Mouse (Mus musculus) embryo, embryonic 11.5 days (tissue): ENCODE measurements around the gene Krtdap.
"Not testable (repeated sequence)": the region's sequence is repeated elsewhere in the genome, so short reads cannot be mapped to it uniquely, and the experiment has no call there.

Experiments
- DNase-seq: peaks from one replicate; pipeline ENCODE4 v3.0.0-alpha.2; 2012; ENCODE audit warnings: low read depth, low spot score

Krtdap gene

GRCm38 (mm10) chr7:30785721-30786546, 1.8 kb upstream of the Krtdap start:
- DNase-seq: no peak

- DNase-seq: no peak
Observed at GRCm38 (mm10) chr7:30790141-30790540, 2.4 kb downstream of the Krtdap start.

DNA sequence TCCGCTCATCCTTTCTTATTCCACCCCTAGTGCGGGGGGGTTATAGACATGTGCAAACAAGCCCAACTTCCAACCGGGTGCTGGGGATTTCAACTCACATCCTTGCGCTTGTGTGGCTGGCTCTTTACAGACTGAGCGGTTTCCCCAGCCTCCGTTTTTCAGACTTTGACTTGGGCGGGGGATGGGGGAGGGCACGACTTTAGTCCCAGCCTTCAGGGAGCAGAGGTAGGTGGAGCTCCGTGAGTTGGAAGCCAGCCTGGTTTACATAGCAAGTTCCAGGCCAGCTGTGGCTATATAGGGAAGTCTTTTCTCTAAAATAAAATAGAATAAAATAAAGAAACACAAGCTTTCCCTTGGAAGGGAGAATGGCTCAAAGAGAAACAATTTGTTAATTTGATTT, 4.2 kb downstream of the Krtdap start:
- no peak for DNase-seq

GRCm38 (mm10) chr7:30794921-30795320, 7.2 kb downstream of the Krtdap start:
- DNase-seq: no peak

- no peak for DNase-seq
Observed at GRCm38 (mm10) chr7:30796790-30797189, 9.1 kb downstream of the Krtdap start.

DNA sequence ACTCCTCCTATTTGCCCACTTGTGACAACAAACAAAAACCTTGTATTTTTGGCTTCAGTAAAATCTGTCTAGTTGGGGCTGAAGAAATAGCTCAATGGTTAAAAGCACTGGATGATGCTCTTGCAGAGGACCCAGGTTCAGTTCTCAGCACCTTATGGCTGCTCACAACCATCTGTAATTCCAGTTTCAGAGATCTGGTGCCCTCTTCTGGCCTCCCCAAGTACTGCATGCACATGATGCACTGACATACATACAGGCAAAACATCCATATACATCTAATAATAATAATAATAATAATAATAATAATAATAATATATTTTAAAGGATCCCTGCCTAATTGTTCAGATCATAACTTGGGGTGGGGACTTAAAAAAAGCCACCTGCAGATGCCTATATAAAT, 13.0 kb downstream of the Krtdap start:
- DNase-seq: no peak

DNA sequence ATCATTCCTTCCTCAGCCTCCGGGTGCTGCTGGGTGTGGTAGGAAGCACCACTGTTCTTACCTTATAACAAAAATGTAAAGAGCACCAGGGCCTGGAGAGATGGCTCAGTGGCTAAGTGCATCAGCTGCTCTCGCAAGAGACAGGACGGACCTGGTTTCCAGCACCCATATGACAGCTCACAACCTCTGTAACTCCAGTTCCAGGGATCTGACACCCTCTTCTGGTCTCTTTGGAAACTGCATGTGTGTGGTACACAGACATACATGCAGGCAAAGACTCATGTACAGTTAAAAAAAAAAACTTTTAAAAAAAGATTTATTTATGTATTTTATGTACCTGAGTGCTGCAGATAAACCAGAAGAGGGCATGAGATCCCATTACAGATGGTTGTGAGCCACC, 15.6 kb downstream of the Krtdap start:
- DNase-seq: no peak

- DNase-seq: no peak
Observed at GRCm38 (mm10) chr7:30804026-30804715, 16.5 kb downstream of the Krtdap start.

GRCm38 (mm10) chr7:30805924-30806323, 18.2 kb downstream of the Krtdap start:
- DNase-seq: no peak

DNA sequence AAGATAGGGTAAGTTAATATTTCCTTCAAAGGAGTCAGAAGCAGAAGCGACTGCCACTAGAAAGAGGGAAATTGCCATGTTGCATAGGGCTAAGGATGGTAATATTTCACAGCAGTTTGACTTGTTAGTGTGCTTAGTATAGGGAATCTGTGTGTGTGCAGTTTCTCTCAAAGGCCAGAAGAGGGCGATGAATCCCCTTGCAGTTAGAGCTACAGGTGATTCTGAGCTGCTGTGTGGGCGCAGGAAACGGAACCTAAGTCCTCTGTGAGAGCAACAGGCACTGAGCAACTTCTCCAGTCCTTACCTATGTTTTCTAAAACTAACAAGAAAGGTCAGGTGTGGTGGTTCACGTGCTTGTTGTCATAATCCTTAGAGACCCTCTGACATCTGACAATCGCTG, 22.6 kb downstream of the Krtdap start:
- DNase-seq: no peak

DNA sequence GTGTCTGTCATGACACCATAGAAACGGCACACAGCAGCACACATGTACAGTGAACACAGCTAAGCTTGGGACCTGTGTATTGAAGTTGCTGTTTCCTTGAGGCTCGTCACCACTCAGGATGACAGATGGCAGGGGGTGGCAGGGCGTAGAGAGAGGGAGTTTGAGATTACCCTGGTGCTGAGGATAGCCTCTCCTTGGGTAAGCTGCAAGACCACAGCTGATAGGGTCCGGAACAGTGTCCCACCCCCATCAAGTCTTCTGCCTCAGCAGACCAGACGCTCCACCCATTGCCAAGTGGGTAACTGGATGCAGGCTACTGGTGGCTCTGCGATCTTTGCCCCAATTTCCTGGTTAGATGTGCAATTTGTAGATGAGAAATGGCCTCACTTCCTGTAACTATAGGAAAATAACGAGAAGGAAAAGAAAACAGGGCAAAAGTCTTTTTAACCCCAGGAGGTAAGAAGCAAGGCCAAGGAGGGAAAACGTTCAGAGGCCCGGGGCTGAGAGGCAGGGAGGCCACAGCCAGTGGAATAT, 24.1 kb downstream of the Krtdap start:
- no peak for DNase-seq

- no peak for DNase-seq
Observed at GRCm38 (mm10) chr7:30812291-30812807, 24.7 kb downstream of the Krtdap start.

- no peak for DNase-seq
Observed at GRCm38 (mm10) chr7:30820131-30820530, 32.4 kb downstream of the Krtdap start.

GRCm38 (mm10) chr7:30820854-30821445, 33.3 kb downstream of the Krtdap start:
- no peak for DNase-seq

GRCm38 (mm10) chr7:30821532-30821931, 33.8 kb downstream of the Krtdap start:
- DNase-seq: no peak

- DNase-seq: no peak
Observed at GRCm38 (mm10) chr7:30823675-30824074, 36.0 kb downstream of the Krtdap start, which contains the start of gene Ffar2. Ffar2 (minus strand) TSS chr7:30823775.

DNA sequence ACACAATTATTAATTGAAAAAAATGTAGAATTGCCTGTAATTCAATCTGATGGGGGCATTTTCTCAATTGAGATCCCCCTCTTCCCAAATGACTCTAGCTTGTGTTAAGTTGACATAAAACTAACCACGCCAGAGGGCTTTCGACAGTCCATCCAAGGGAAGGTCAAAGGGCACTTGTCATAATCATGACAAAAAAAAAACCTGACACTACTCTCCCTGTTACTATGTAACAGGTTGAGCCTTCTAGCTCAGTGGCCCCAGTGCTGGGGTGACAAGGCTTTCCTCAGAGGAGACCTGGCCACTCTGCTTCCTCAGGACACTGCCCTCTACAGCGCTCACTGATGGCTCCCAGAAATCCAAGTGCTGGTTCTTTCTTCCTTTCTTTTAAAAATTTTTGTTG, 36.6 kb downstream of the Krtdap start:
- DNase-seq: no peak

GRCm38 (mm10) chr7:30826660-30827059, 39.0 kb downstream of the Krtdap start:
- DNase-seq: no peak

GRCm38 (mm10) chr7:30828871-30829270, 41.2 kb downstream of the Krtdap start:
- not testable (repeated sequence) for DNase-seq

DNA sequence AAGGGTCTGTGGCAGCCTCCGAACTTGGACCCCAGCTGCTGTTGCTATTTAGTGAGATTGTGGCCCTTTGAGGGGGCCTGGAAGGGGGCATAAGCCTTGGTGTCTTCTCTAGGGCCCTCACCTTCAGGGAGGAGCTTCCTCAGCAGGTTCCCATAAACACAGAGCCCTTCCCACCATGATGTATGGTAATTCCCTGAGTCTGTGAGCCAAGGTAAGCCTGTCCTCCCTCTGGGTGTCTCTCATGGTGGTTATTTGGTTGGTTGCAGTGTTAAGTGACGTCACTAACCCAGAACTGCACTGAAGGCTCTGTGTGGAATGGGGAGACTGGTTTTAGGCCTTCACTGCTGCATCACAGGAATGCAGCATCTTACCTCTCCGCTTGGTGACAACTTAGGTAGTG, 41.7 kb downstream of the Krtdap start:
- no peak for DNase-seq

DNA sequence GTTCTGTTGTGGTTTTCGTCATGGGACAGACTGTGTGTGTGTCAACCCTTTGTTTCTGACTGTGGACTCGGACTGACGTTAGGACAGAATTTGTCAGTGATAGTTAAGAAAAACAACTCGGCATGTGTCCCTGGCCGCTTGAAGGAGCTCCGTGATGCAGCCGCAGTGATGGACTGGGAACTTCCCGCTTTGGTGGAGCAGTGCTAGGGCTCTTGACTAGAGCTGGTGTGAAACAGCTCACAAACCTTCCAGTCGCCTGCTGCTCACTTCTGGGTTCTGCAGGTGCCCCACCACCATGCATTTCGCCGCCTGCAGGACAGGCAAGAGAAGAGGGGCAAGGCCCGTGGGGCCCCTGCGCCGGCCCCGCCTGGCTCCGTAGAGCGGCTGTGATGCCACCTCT, 44.6 kb downstream of the Krtdap start:
- DNase-seq: no peak

DNA sequence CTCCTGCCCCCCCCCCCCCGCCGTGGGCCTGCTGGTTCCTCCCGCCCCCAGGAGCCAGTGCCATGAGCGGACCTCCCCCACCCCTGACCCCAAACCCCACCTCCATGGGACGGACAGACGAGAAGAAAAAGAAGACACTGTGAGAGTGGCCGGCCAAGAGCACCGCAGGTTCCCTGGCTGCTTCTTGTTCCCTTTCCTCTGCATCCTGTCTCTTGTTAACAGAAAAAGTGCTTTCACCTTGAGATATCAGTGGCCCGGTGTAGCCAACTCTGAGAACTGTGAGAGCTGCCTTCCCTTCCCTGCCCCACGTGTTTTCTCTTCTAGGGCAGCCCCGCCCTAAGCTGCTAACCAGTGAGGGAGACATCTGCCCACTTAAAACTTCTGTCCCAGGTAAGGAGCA, 45.0 kb downstream of the Krtdap start:
- not testable (repeated sequence) for DNase-seq
